Mouse (Mus musculus) CH12.LX (cell line): ENCODE data around the gene Uqcrq. TPM values are rescaled to one million over a fixed set of nuclear protein-coding genes. Genes with fewer than 3 reads are reported as not detected.

Experiments used
- DNase-seq: peaks from one replicate; pipeline ENCODE4 v3.0.0-alpha.2; 2013; ENCODE audit errors: extremely low read depth
- H3K27ac ChIP-seq: 2 replicates; pipeline ENCODE4 v1.5.1; 2012; ENCODE audit warnings: low read depth, mild to moderate bottlenecking, control low read depth, moderate library complexity; ENCODE audit not compliant: insufficient read depth
- H3K27me3 ChIP-seq: replicated peaks from 2 replicates; pipeline ENCODE3; 2012; ENCODE audit warnings: inconsistent platforms
- H3K36me3 ChIP-seq, 2 experiments: replicated peaks in 1 of 2; 2 replicates each; pipeline versions ENCODE3 to v1.6.1; 2012; ENCODE audit warnings: inconsistent platforms in 1 of 2, low read length in 1 of 2, mild to moderate bottlenecking in 1 of 2, mixed read lengths in 1 of 2, moderate library complexity in 1 of 2; ENCODE audit not compliant: control insufficient read depth in 1 of 2, insufficient read depth in 1 of 2
- H3K4me1 ChIP-seq, 2 experiments: 2 replicates each; pipeline ENCODE4 v1.6.1; 2012; ENCODE audit warnings: inconsistent platforms in 1 of 2, moderate library complexity in 1 of 2; ENCODE audit not compliant: insufficient read depth in 2 of 2, control insufficient read depth in 1 of 2
- H3K4me2 ChIP-seq: 2 replicates; pipeline ENCODE4 v1.6.1; 2012; ENCODE audit warnings: low read depth, mild to moderate bottlenecking, control low read depth; ENCODE audit not compliant: poor library complexity, insufficient read depth, severe bottlenecking
- H3K4me3 ChIP-seq, 3 experiments: fragments of 150-350 bp in 1 of 3; sonication (generic) in 1 of 3; replicated peaks in 1 of 3; 2 replicates each; pipeline versions ENCODE3 to v1.5.1; 2011 to 2012; ENCODE audit warnings: low read depth in 2 of 3, low read length in 2 of 3, mild to moderate bottlenecking in 2 of 3, moderate library complexity in 2 of 3, control low read depth in 1 of 3, improper control_type of control experiment in 1 of 3, inconsistent platforms in 1 of 3, mixed read lengths in 1 of 3; ENCODE audit not compliant: poor library complexity in 1 of 3
- H3K79me2 ChIP-seq: replicated peaks from 2 replicates; pipeline ENCODE4 v1.6.1; 2012; ENCODE audit warnings: mild to moderate bottlenecking, moderate library complexity; ENCODE audit not compliant: control insufficient read depth, poor library complexity, insufficient read depth, severe bottlenecking; ENCODE audit errors: extremely low read depth
- H3K9ac ChIP-seq: 2 replicates; pipeline ENCODE4 v1.6.1; 2012; ENCODE audit warnings: low read depth, mild to moderate bottlenecking, control low read depth, moderate library complexity; ENCODE audit not compliant: insufficient read depth
- H3K9me3 ChIP-seq: replicated peaks from 2 replicates; pipeline ENCODE3; 2012; ENCODE audit warnings: low read length, inconsistent platforms, mixed read lengths
- CHD1 ChIP-seq: IDR thresholded peaks from 2 replicates; pipeline ENCODE4 v1.6.1; 2012; ENCODE audit warnings: low read depth, low read length, improper control_type of control experiment, inconsistent platforms
- CHD2 ChIP-seq: IDR thresholded peaks from 2 replicates; pipeline ENCODE4 v1.6.1; 2011; ENCODE audit warnings: low read length, improper control_type of control experiment
- CTCF ChIP-seq, 2 experiments: IDR thresholded peaks in 1 of 2; conservative IDR thresholded peaks in 1 of 2; 2 replicates each; pipeline ENCODE4 v1.5.1; 2011 to 2012; ENCODE audit warnings: low read depth in 2 of 2, low read length in 2 of 2, improper control_type of control experiment in 1 of 2, inconsistent platforms in 1 of 2, mild to moderate bottlenecking in 1 of 2, moderate library complexity in 1 of 2
- E2F4 ChIP-seq: IDR thresholded peaks from 2 replicates; pipeline ENCODE4 v1.6.1; 2011; ENCODE audit warnings: low read depth, low read length, improper control_type of control experiment; ENCODE audit not compliant: insufficient replicate concordance
- ELF1 ChIP-seq: IDR thresholded peaks from 2 replicates; pipeline ENCODE4 v1.6.1; 2014; ENCODE audit warnings: low read depth, mild to moderate bottlenecking, inconsistent platforms, low read length, improper control_type of control experiment
- ETS1 ChIP-seq: conservative IDR thresholded peaks from 2 replicates; pipeline ENCODE4 v1.6.1; 2012; ENCODE audit warnings: low read depth, mild to moderate bottlenecking, inconsistent platforms, low read length, improper control_type of control experiment, moderate library complexity
- GABPA ChIP-seq: IDR thresholded peaks from 2 replicates; pipeline ENCODE4 v1.6.1; 2012; ENCODE audit warnings: low read depth, low read length, improper control_type of control experiment, inconsistent platforms; ENCODE audit not compliant: insufficient replicate concordance
- IRF4 ChIP-seq: IDR thresholded peaks from 2 replicates; pipeline ENCODE4 v1.6.1; 2014; ENCODE audit warnings: low read depth, mild to moderate bottlenecking, inconsistent platforms, low read length, improper control_type of control experiment
- JUN ChIP-seq: IDR thresholded peaks from 2 replicates; pipeline ENCODE4 v1.6.1; 2011; ENCODE audit warnings: low read depth, mild to moderate bottlenecking, low read length, improper control_type of control experiment, moderate library complexity; ENCODE audit not compliant: insufficient read depth
- KAT2A ChIP-seq: IDR thresholded peaks from 2 replicates; pipeline ENCODE4 v1.6.1; 2012; ENCODE audit warnings: low read length, improper control_type of control experiment, inconsistent platforms; ENCODE audit not compliant: insufficient replicate concordance
- MAFK ChIP-seq: IDR thresholded peaks from 2 replicates; pipeline ENCODE4 v1.6.1; 2011; ENCODE audit warnings: low read length, improper control_type of control experiment; ENCODE audit not compliant: insufficient replicate concordance
- MAZ ChIP-seq: IDR thresholded peaks from 2 replicates; pipeline ENCODE4 v1.6.1; 2012; ENCODE audit warnings: low read depth, mild to moderate bottlenecking, inconsistent platforms, low read length, improper control_type of control experiment, moderate library complexity
- MEF2A ChIP-seq: IDR thresholded peaks from 2 replicates; pipeline ENCODE4 v1.6.1; 2014; ENCODE audit warnings: low read depth, mild to moderate bottlenecking, inconsistent platforms, low read length, improper control_type of control experiment, borderline replicate concordance
- MYC ChIP-seq: IDR thresholded peaks from 2 replicates; pipeline ENCODE4 v1.6.1; 2011; ENCODE audit warnings: low read depth, mild to moderate bottlenecking, improper control_type of control experiment, low read length
- NELFE ChIP-seq: IDR thresholded peaks from 2 replicates; pipeline ENCODE4 v1.6.1; 2011; ENCODE audit warnings: low read depth, low read length, improper control_type of control experiment
- POLR2A ChIP-seq: IDR thresholded peaks from 2 replicates; pipeline ENCODE4 v1.6.1; 2011; ENCODE audit warnings: low read depth, mild to moderate bottlenecking, improper control_type of control experiment, low read length
- POLR2AphosphoS2 ChIP-seq: IDR thresholded peaks from 2 replicates; pipeline ENCODE4 v1.6.1; 2011; ENCODE audit warnings: low read depth, low read length, improper control_type of control experiment
- SIN3A ChIP-seq: IDR thresholded peaks from 2 replicates; pipeline ENCODE4 v1.6.1; 2012; ENCODE audit warnings: low read length, improper control_type of control experiment, inconsistent platforms
- TBP ChIP-seq: conservative IDR thresholded peaks from 2 replicates; pipeline ENCODE4 v1.6.1; 2011; ENCODE audit warnings: low read depth, low read length, improper control_type of control experiment
- TCF12 ChIP-seq: IDR thresholded peaks from 2 replicates; pipeline ENCODE4 v1.6.1; 2014; ENCODE audit warnings: low read depth, mild to moderate bottlenecking, inconsistent platforms, low read length, improper control_type of control experiment
- ZKSCAN1 ChIP-seq: IDR thresholded peaks from 2 replicates; pipeline ENCODE4 v1.6.1; 2012; ENCODE audit warnings: low read depth, inconsistent platforms, low read length, improper control_type of control experiment, borderline replicate concordance
- ZMIZ1 ChIP-seq: IDR thresholded peaks from 2 replicates; pipeline ENCODE4 v1.6.1; 2012; ENCODE audit warnings: low read depth, mild to moderate bottlenecking, inconsistent platforms, low read length, improper control_type of control experiment
- ZNF384 ChIP-seq: IDR thresholded peaks from 2 replicates; pipeline ENCODE4 v1.6.1; 2012; ENCODE audit warnings: low read depth, low read length, improper control_type of control experiment, inconsistent platforms
- dilution Hi-C: fragments of 300-500 bp; cut with MboI; formaldehyde crosslinking; loops from 2 replicates; pipeline ENCODE4 v1.14.3; 2020; ENCODE audit warnings: low sequenced_read_pairs; ENCODE audit not compliant: extremely low pct_unique_long_range_greater_than_20kb, extremely low pct_ligation_motif_present
- in situ Hi-C: fragments of 300-500 bp; cut with MboI; formaldehyde crosslinking; loops from 3 replicates; pipeline ENCODE4 v1.14.3; 2019; ENCODE audit warnings: low sequenced_read_pairs, low pct_ligation_motif_present, low pct_unique_long_range_greater_than_20kb, mixed read lengths
- polyA plus RNA-seq: library from polyadenylated mRNA; unstranded; fragments of >175 nt; gene quantifications from 2 replicates; pipeline ENCODE4 v1.2.1, GENCODE M21; 2012; ENCODE audit warnings: low read depth; ENCODE audit not compliant: insufficient read length
- total RNA-seq, 2 experiments: library from RNA; depleted of rRNA; stranded (reverse); fragments of 300-350 nt in 1 of 2; fragments of >200 nt in 1 of 2; gene quantifications; 2 replicates each; pipeline ENCODE4 v1.2.3; 2012 to 2014

The Uqcrq gene
- total and polyA plus RNA-seq, 3 experiments: 120 to 765 (median 168) TPM

GRCm38 (mm10) chr11:53418048-53418447 is 12.6 kb downstream of the Uqcrq start:
- no peaks in the 10 kb centered on the region for H3K27me3 ChIP-seq
- dilution Hi-C loops: no loop called here
- no peak for TF ChIP-seq ETS1
- no peak for TF ChIP-seq E2F4
- no peak for TF ChIP-seq POLR2A
- TF ChIP-seq TCF12: no peak
- no peak for TF ChIP-seq TBP
- no peak for TF ChIP-seq KAT2A
- no peak for TF ChIP-seq CHD1
- TF ChIP-seq ZNF384: no peak
- TF ChIP-seq, all 38 proteins: peak for 0
- no peaks in the 10 kb centered on the region for H3K9me3 ChIP-seq
- DNase-seq: no peak
- no peaks in the 10 kb centered on the region; the same call in 1 of the 2 replicates for H3K79me2 ChIP-seq
- in situ Hi-C loops: no loop called here
- H3K9ac ChIP-seq: no peak overlapping the region
- no peaks in the 10 kb centered on the region for H3K4me1 ChIP-seq
- no peak overlapping the region for H3K4me2 ChIP-seq
- H3K36me3 ChIP-seq: peaks cover 58 to 89% of the 10 kb centered on the region in 2 experiments
- H3K4me3 ChIP-seq: no peak overlapping the region
- H3K27ac ChIP-seq: no peak overlapping the region

GRCm38 (mm10) chr11:53413871-53414270 is 16.8 kb downstream of the Uqcrq start:
- no peaks in the 10 kb centered on the region for H3K4me1 ChIP-seq
- no peaks in the 10 kb centered on the region; the same call in 1 of the 2 replicates for H3K79me2 ChIP-seq
- H3K36me3 ChIP-seq: peaks cover 76 to 97% of the 10 kb centered on the region in 2 experiments
- dilution Hi-C loops: no loop called here
- no peaks in the 10 kb centered on the region for H3K9me3 ChIP-seq
- no peaks in the 10 kb centered on the region for H3K27me3 ChIP-seq
- H3K9ac ChIP-seq: no peak overlapping the region
- in situ Hi-C loops: no loop called here
- no peak overlapping the region for H3K4me3 ChIP-seq
- no peak overlapping the region for H3K27ac ChIP-seq
- TF ChIP-seq CHD2: no peak
- TF ChIP-seq NELFE: no peak
- TF ChIP-seq MEF2A: no peak
- TF ChIP-seq ZKSCAN1: no peak
- TF ChIP-seq MAZ: no peak
- no peak for TF ChIP-seq POLR2A
- TF ChIP-seq ZMIZ1: no peak
- no peak for TF ChIP-seq GABPA
- TF ChIP-seq ELF1: no peak
- no peak for TF ChIP-seq IRF4
- no peak for TF ChIP-seq MAFK
- no peak for TF ChIP-seq TBP
- no peak for TF ChIP-seq MYC
- TF ChIP-seq POLR2AphosphoS2: no peak
- no peak for TF ChIP-seq E2F4
- no peak for TF ChIP-seq CTCF (conservative IDR thresholded peaks at IDR 0.05 in 1 of 2, IDR thresholded peaks at IDR 0.05 in 1 of 2; ENCODE audit: low read depth in 2 of 2, low read length in 2 of 2)
- no peak for TF ChIP-seq JUN
- TF ChIP-seq SIN3A: no peak
- DNase-seq: no peak
- no peak overlapping the region for H3K4me2 ChIP-seq
